15 mouse cellular contexts compared by ENCODE assay signal in genomic region chr1:149463930-149464329, GRCm38 (mm10).
"Had no signal": no experiment of that assay in that cellular context is flagged by ENCODE, and none has a peak within 500 bp of the region (broad histone marks: within the 10 kb centered on the region; RNA-seq: fewer than 3 reads in every experiment).

No protein-coding gene starts in this region.

- H3K36me3 ChIP-seq: limb, embryonic 12.5 days; limb, embryonic 15.5 days had no signal

- H3K27ac ChIP-seq: limb, embryonic 12.5 days; limb, embryonic 15.5 days; liver, embryonic 14.5 days; macrophage had no signal

- ATAC-seq: liver, postnatal 0 days; lung, postnatal 0 days had no signal

- H3K4me3 ChIP-seq: limb, embryonic 12.5 days; limb, embryonic 15.5 days; myocyte had no signal

- H3K4me1 ChIP-seq: limb, embryonic 12.5 days; limb, embryonic 15.5 days had no signal

- H3K9me3 ChIP-seq: limb, embryonic 12.5 days; limb, embryonic 15.5 days had no signal

- H3K9ac ChIP-seq: limb, embryonic 12.5 days; limb, embryonic 15.5 days; liver, embryonic 14.5 days; liver, postnatal 0 days; lung, embryonic 14.5 days had no signal

- H3K27me3 ChIP-seq: limb, embryonic 12.5 days; limb, embryonic 15.5 days had no signal

- DNase-seq: kidney, adult 8-10 months; kidney, postnatal 14 days; kidney, postnatal 4 days; left cerebral cortex, postnatal 4 days; liver, postnatal 0 days; lung, embryonic 14.5 days; thymus, adult 18-20 months; thymus, postnatal 36 days had no signal

- H3K4me2 ChIP-seq: limb, embryonic 12.5 days; limb, embryonic 15.5 days; liver, embryonic 11.5 days; lung, embryonic 14.5 days had no signal
